Mouse (Mus musculus) left cerebral cortex, adult 18-20 months (tissue): ENCODE data around the gene Cdc14a. TPM values are rescaled to one million over a fixed set of nuclear protein-coding genes. Genes with fewer than 3 reads are reported as not detected.

Experiments
- total RNA-seq, 2 experiments: library from RNA; stranded (reverse); gene quantifications; 2 replicates each; pipeline ENCODE4 v1.2.3; 2021

Gene Cdc14a
- total RNA-seq, 2 experiments from 2014 or later = 3.4 to 3.6 TPM

Other genes with a start within 250 kb of the Cdc14a start
- gene Gpr88, start 170.5 kb downstream of the Cdc14a start, total RNA-seq = 100 to 1,000 TPM in 1 of 2 experiments, 10 to 100 TPM in 1; 81.1 to 117 TPM
- gene Rtca, start 84.2 kb upstream of the Cdc14a start, total RNA-seq = 10 to 100 TPM; 57.0 to 61.5 TPM
- gene Dbt, start 89.0 kb upstream of the Cdc14a start, total RNA-seq = 10 to 100 TPM; 14.1 to 15.1 TPM
- not detected for gene Lrrc39, start 138.9 kb upstream of the Cdc14a start, total RNA-seq
- gene Sass6, start 170.9 kb upstream of the Cdc14a start, total RNA-seq = 1 to 10 TPM; 6.4 to 9.1 TPM
- 10 to 100 TPM; 15.3 to 15.9 TPM for gene Trmt13, start 190.6 kb upstream of the Cdc14a start, total RNA-seq
- 10 to 100 TPM; 52.7 to 57.1 TPM for gene Mfsd14a, start 238.6 kb upstream of the Cdc14a start, total RNA-seq